Mouse (Mus musculus) hindbrain, embryonic 15.5 days (tissue): ENCODE data around the gene Grb14. TPM values are rescaled to one million over a fixed set of nuclear protein-coding genes. Genes with fewer than 3 reads are reported as not detected.

Experiments used
- ATAC-seq: fragments of 200-750 bp; cut with Nextera tagmentation; 2 replicates; pipeline ENCODE4 v1.8.0; 2017; ENCODE audit warnings: low read depth, moderate number of reproducible peaks, moderate TSS enrichment; ENCODE audit not compliant: low FRiP score
- H3K27ac ChIP-seq: fragments of 300-500 bp; sonication (generic); replicated peaks from 2 replicates; pipeline ENCODE4 v1.5.1; 2015; ENCODE audit warnings: mild to moderate bottlenecking, inconsistent platforms
- H3K27me3 ChIP-seq: fragments of 300-500 bp; sonication (generic); 2 replicates; pipeline ENCODE4 v1.6.1; 2015; ENCODE audit warnings: control low read depth, inconsistent platforms
- H3K36me3 ChIP-seq: fragments of 300-500 bp; sonication (generic); 2 replicates; pipeline ENCODE4 v1.6.1; 2015; ENCODE audit warnings: control low read depth, inconsistent platforms
- H3K4me1 ChIP-seq: fragments of 300-500 bp; sonication (generic); replicated peaks from 2 replicates; pipeline ENCODE4 v1.6.1; 2015; ENCODE audit warnings: control low read depth, inconsistent platforms
- H3K4me2 ChIP-seq: fragments of 300-500 bp; sonication (generic); 2 replicates; pipeline ENCODE4 v1.6.1; 2015; ENCODE audit warnings: moderate library complexity, mild to moderate bottlenecking, inconsistent platforms
- H3K4me3 ChIP-seq: fragments of 300-500 bp; sonication (generic); 2 replicates; pipeline ENCODE4 v1.5.1; 2015; ENCODE audit warnings: mild to moderate bottlenecking, inconsistent platforms
- H3K9ac ChIP-seq: fragments of 300-500 bp; sonication (generic); 2 replicates; pipeline ENCODE4 v1.6.1; 2015; ENCODE audit warnings: inconsistent platforms
- H3K9me3 ChIP-seq: fragments of 300-500 bp; sonication (generic); 2 replicates; pipeline ENCODE4 v1.6.1; 2016; ENCODE audit warnings: control low read depth, inconsistent platforms
- WGBS: fragments of 180-500 bp; shearing (Covaris S2); methylation state at CpG from one replicate; pipeline ENCODE4 v1.1.7; 2015; 5-methylcytosine and 5-hydroxymethylcytosine counted together
- polyA plus RNA-seq: library from polyadenylated mRNA; unstranded; fragments of >200 nt; fragmentation: Nextera tagmentation; extraction: Ambion mirVana; gene quantifications from 2 replicates; pipeline ENCODE4 v1.2.1, GENCODE M21; 2015

Gene Grb14
- polyA plus RNA-seq, 1 experiment from 2014 or later = 27.9 TPM

- no peak overlapping the region for H3K27ac ChIP-seq
- no peak overlapping the region for H3K9ac ChIP-seq
Observed at GRCm38 (mm10) chr2:64971828-64972227, 53.0 kb downstream of the Grb14 start.

GRCm38 (mm10) chr2:64970992-64971391, 53.8 kb downstream of the Grb14 start:
- Histone ChIP-seq H3K27me3 (no peaks in the 10 kb centered on the region), H3K4me2 (no peak overlapping the region), H3K9ac (no peak overlapping the region), H3K9me3 (no peaks in the 10 kb centered on the region), H3K4me3 (no peak overlapping the region), H3K27ac (no peak overlapping the region), H3K4me1 (no peaks in the 10 kb centered on the region), H3K36me3 (no peaks in the 10 kb centered on the region)
- WGBS = 51% methylated on average over 8 of the region's 8 CpGs
- ATAC-seq = no peak

More at GRCm38 (mm10) chr2:64971828-64972227, 53.0 kb downstream of the Grb14 start:
- WGBS = 71% methylated on average over 5 of the region's 5 CpGs
- Histone ChIP-seq H3K36me3 (no peaks in the 10 kb centered on the region), H3K4me3 (no peak overlapping the region), H3K9me3 (no peaks in the 10 kb centered on the region), H3K27me3 (no peaks in the 10 kb centered on the region), H3K4me2 (no peak overlapping the region), H3K4me1 (no peaks in the 10 kb centered on the region)
- no peak for ATAC-seq

GRCm38 (mm10) chr2:64966893-64967444, 57.8 kb downstream of the Grb14 start:
- no peaks in the 10 kb centered on the region for H3K4me1 ChIP-seq
- ATAC-seq = no peak

GRCm38 (mm10) chr2:64966323-64966722, 58.5 kb downstream of the Grb14 start:
- H3K36me3 ChIP-seq = no peaks in the 10 kb centered on the region
- H3K9me3 ChIP-seq = no peaks in the 10 kb centered on the region
- no peak for ATAC-seq
- WGBS = 70% methylated on average over 6 of the region's 6 CpGs
- no peak overlapping the region for H3K4me2 ChIP-seq
- H3K27me3 ChIP-seq = no peaks in the 10 kb centered on the region
- no peak overlapping the region for H3K4me3 ChIP-seq
- H3K27ac ChIP-seq = no peak overlapping the region
- H3K9ac ChIP-seq = no peak overlapping the region
- no peaks in the 10 kb centered on the region for H3K4me1 ChIP-seq

More at GRCm38 (mm10) chr2:64966893-64967444, 57.8 kb downstream of the Grb14 start:
- H3K4me2 ChIP-seq = no peak overlapping the region
- no peaks in the 10 kb centered on the region for H3K27me3 ChIP-seq
- H3K9ac ChIP-seq = no peak overlapping the region
- H3K4me3 ChIP-seq = no peak overlapping the region
- no peak overlapping the region for H3K27ac ChIP-seq
- H3K36me3 ChIP-seq = no peaks in the 10 kb centered on the region
- no peaks in the 10 kb centered on the region for H3K9me3 ChIP-seq
- WGBS = 80% methylated on average over 6 of the region's 6 CpGs

- ATAC-seq = peak; percentile 80
- Histone ChIP-seq H3K4me2 (peak overlapping the region; percentile 37), H3K9me3 (no peaks in the 10 kb centered on the region), H3K4me3 (peak overlapping the region; percentile 17; the same call in 1 of the 2 replicates), H3K9ac (no peak overlapping the region), H3K4me1 (no peaks in the 10 kb centered on the region), H3K36me3 (no peaks in the 10 kb centered on the region), H3K27ac (no peak overlapping the region), H3K27me3 (no peaks in the 10 kb centered on the region)
- 31% methylated on average over 5 of the region's 5 CpGs for WGBS
Observed at GRCm38 (mm10) chr2:64965227-64965864, 59.4 kb downstream of the Grb14 start.

DNA sequence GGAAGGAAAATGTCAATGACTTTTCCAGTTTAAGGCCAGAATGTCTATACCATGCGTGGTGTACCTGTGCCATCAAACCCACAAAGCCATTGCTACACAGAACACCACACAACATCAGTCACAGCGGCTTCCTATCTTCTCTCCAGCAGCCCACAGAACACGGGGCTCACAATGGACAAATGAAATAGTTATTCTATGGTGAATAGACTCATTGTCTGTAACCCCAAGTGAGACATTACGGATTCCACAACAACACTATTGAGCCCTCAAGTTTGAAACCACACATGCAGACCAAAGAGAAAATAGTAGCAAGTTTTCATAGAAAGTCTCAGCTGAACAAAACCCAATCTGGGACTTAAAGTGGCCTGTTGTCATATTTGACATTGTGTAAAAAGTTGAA, 62.6 kb downstream of the Grb14 start:
- WGBS = 64% methylated on average over 4 of the region's 4 CpGs
- no peak overlapping the region for H3K4me2 ChIP-seq
- ATAC-seq = no peak
- H3K27me3 ChIP-seq = no peaks in the 10 kb centered on the region
- no peak overlapping the region for H3K27ac ChIP-seq
- no peaks in the 10 kb centered on the region for H3K36me3 ChIP-seq
- no peaks in the 10 kb centered on the region for H3K9me3 ChIP-seq
- no peaks in the 10 kb centered on the region for H3K4me1 ChIP-seq
- no peak overlapping the region for H3K4me3 ChIP-seq
- H3K9ac ChIP-seq = no peak overlapping the region

DNA sequence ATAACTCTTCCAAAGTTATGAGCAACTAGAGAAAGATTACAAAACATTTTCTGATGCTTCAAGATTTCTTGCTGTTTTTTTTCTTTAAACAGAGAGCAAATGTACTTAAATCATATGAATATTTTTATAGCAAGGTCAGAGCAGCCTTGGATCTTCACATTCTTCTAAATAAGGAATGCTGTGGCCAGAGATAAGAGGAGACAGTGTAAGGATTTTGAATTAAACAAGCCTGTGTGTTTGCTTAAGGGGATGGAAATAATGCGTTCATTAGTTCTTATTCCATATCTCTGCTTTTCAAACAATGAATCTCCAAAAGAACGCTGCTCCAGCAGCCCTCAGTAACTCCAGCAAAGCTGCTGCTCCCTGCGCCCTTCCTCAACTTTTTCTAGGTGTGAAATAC, 63.4 kb downstream of the Grb14 start:
- Histone ChIP-seq H3K4me1 (no peaks in the 10 kb centered on the region), H3K9me3 (no peaks in the 10 kb centered on the region), H3K9ac (no peak overlapping the region), H3K36me3 (no peaks in the 10 kb centered on the region), H3K4me3 (no peak overlapping the region), H3K27me3 (no peaks in the 10 kb centered on the region), H3K27ac (no peak overlapping the region), H3K4me2 (no peak overlapping the region)
- ATAC-seq = no peak
- 79% methylated on average over 3 of the region's 3 CpGs for WGBS

GRCm38 (mm10) chr2:64959657-64960056, 65.1 kb downstream of the Grb14 start:
- ATAC-seq = no peak
- Histone ChIP-seq H3K27me3 (no peaks in the 10 kb centered on the region), H3K4me2 (no peak overlapping the region), H3K4me3 (no peak overlapping the region), H3K36me3 (no peaks in the 10 kb centered on the region), H3K27ac (no peak overlapping the region), H3K9me3 (no peaks in the 10 kb centered on the region), H3K4me1 (no peaks in the 10 kb centered on the region), H3K9ac (no peak overlapping the region)
- 82% methylated on average over 4 of the region's 4 CpGs for WGBS

- H3K27ac ChIP-seq = no peak overlapping the region
- ATAC-seq = no peak
- no peak overlapping the region for H3K4me2 ChIP-seq
- H3K4me3 ChIP-seq = no peak overlapping the region
- no peaks in the 10 kb centered on the region for H3K27me3 ChIP-seq
- WGBS = 62% methylated on average over 1 of the region's 1 CpGs
- no peak overlapping the region for H3K9ac ChIP-seq
- no peaks in the 10 kb centered on the region for H3K9me3 ChIP-seq
- H3K36me3 ChIP-seq = no peaks in the 10 kb centered on the region
- H3K4me1 ChIP-seq = no peaks in the 10 kb centered on the region
Observed at GRCm38 (mm10) chr2:64955441-64955840, 69.3 kb downstream of the Grb14 start.

- Histone ChIP-seq H3K27ac (no peak overlapping the region), H3K9ac (no peak overlapping the region), H3K4me3 (no peak overlapping the region), H3K4me1 (no peaks in the 10 kb centered on the region), H3K36me3 (no peaks in the 10 kb centered on the region), H3K27me3 (no peaks in the 10 kb centered on the region), H3K4me2 (no peak overlapping the region), H3K9me3 (no peaks in the 10 kb centered on the region)
- peak; percentile 30; the same call in 1 of the 2 replicates for ATAC-seq
- 48% methylated on average over 2 of the region's 2 CpGs for WGBS
Observed at GRCm38 (mm10) chr2:64949210-64949609, 75.6 kb downstream of the Grb14 start.

DNA sequence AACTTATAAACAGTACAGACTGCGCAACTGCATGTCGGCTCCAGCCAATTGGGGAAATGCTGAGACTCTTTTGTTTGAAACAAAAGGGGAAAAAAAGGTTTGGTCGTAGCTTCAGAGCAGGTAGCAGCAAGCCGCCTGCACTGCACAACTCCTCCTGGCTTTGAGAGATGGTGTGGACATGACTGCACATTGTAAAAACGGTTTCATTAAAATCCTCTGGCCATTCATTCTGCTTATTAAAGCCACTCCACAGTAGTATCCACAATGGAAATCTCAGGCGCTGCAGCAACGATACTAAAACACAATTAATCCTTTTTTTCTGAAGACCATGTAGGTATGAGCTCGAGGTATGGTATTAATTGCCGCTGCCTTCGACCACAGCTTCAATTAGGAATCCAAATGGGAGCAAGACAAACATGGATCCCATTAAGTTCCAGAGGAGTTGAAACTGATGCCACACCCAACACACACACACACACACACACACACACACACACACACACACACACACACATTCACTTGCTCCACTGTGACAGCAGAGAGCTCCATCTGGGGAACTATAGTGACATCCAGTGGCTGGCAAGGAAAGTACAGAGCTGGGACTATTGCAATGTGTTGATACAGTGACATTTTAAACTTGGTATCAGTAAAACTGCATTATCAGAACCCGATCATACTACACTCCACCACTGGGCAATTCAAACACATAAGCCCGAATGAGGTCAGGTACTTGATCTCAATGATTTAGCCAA, 76.2 kb downstream of the Grb14 start:
- Histone ChIP-seq H3K4me1 (no peaks in the 10 kb centered on the region), H3K4me3 (no peak overlapping the region), H3K27me3 (no peaks in the 10 kb centered on the region), H3K36me3 (no peaks in the 10 kb centered on the region), H3K4me2 (no peak overlapping the region), H3K9ac (no peak overlapping the region), H3K27ac (no peak overlapping the region), H3K9me3 (no peaks in the 10 kb centered on the region)
- peak; percentile 88 for ATAC-seq
- WGBS = 79% methylated on average over 12 of the region's 12 CpGs

GRCm38 (mm10) chr2:64947484-64947883, 77.3 kb downstream of the Grb14 start:
- no peaks in the 10 kb centered on the region for H3K9me3 ChIP-seq
- no peak overlapping the region for H3K4me3 ChIP-seq
- H3K4me2 ChIP-seq = no peak overlapping the region
- H3K4me1 ChIP-seq = no peaks in the 10 kb centered on the region
- no peak overlapping the region for H3K9ac ChIP-seq
- H3K27ac ChIP-seq = no peak overlapping the region
- ATAC-seq = no peak
- H3K27me3 ChIP-seq = no peaks in the 10 kb centered on the region
- H3K36me3 ChIP-seq = no peaks in the 10 kb centered on the region
- 67% methylated on average over 3 of the region's 3 CpGs for WGBS
